Mouse (Mus musculus): ENCODE results near the gene Msh4. TPM values are rescaled to one million over a fixed set of nuclear protein-coding genes. Genes with fewer than 3 reads are reported as not detected.

Gene Msh4
- total and polyA plus RNA-seq, 2 experiments: 0.09 TPM; not detected in 1

- H3K4me3 ChIP-seq (ENCODE audit: insufficient read depth, low read depth, low read length): peak overlapping the region; percentile 92; the same call in 1 of the 2 replicates
These were observed 7.7 kb upstream of the Msh4 start for GRCm38 (mm10) chr3:153913510-153914243.

GRCm38 (mm10) chr3:153912546-153913509 is 6.9 kb upstream of the Msh4 start, which contains the start of gene Rabggtb:
Gene Rabggtb, minus strand, starts transcription at chr3:153913009.
- DNase-seq (ENCODE audit: extremely low read depth, low read depth, low spot score): peak; percentile 81
- TF ChIP-seq CTCF (IDR thresholded peaks at IDR 0.05; ENCODE audit: low read depth, low read length): no peak
- peak; percentile 95 for TF ChIP-seq POLR2A (IDR thresholded peaks at IDR 0.05; ENCODE audit: extremely low read depth, insufficient read depth, low read length)
- peaks cover 2% of the 10 kb centered on the region; the same call in 1 of the 2 replicates for H3K79me2 ChIP-seq (ENCODE audit: control insufficient read depth, insufficient read depth, low read length)
- peaks cover 24% of the 10 kb centered on the region for H3K4me1 ChIP-seq (ENCODE audit: control insufficient read depth, insufficient read depth, low read length)
- peaks cover 33% of the 10 kb centered on the region for H3K36me3 ChIP-seq (ENCODE audit: control insufficient read depth, insufficient read depth, low read length)
- under 1% methylated on average over 56 of the region's 65 CpGs for WGBS
- H3K4me3 ChIP-seq (ENCODE audit: insufficient read depth, low read depth, low read length): peak within 1 kb of the TSS; percentile 92
- peak within 1 kb of the TSS; percentile 90 for H3K27ac ChIP-seq (replicated peaks; ENCODE audit: insufficient read depth, low read depth, low read length)
- peak within 1 kb of the TSS; percentile 97 for H3K9ac ChIP-seq (ENCODE audit: low read depth, low read length)
- H3K27me3 ChIP-seq (ENCODE audit: control insufficient read depth, insufficient read depth, low read length): no peaks in the 10 kb centered on the region

More at GRCm38 (mm10) chr3:153913510-153914243, 7.7 kb upstream of the Msh4 start:
- Histone ChIP-seq H3K79me2 (ENCODE audit: control insufficient read depth, insufficient read depth, low read length) (peaks cover 2% of the 10 kb centered on the region; the same call in 1 of the 2 replicates), H3K27me3 (ENCODE audit: control insufficient read depth, insufficient read depth, low read length) (no peaks in the 10 kb centered on the region), H3K36me3 (ENCODE audit: control insufficient read depth, insufficient read depth, low read length) (peaks cover 25% of the 10 kb centered on the region), H3K9ac (ENCODE audit: low read depth, low read length) (no peak overlapping the region), H3K4me1 (ENCODE audit: control insufficient read depth, insufficient read depth, low read length) (peaks cover 24% of the 10 kb centered on the region), H3K27ac (replicated peaks; ENCODE audit: insufficient read depth, low read depth, low read length) (peak overlapping the region; percentile 27; the same call in 1 of the 2 replicates)
- WGBS: 20% methylated on average over 6 of the region's 6 CpGs
- DNase-seq (ENCODE audit: extremely low read depth, low read depth, low spot score): peak; percentile 29
- TF ChIP-seq POLR2A (IDR thresholded peaks at IDR 0.05; ENCODE audit: extremely low read depth, insufficient read depth, low read length) (no peak), CTCF (IDR thresholded peaks at IDR 0.05; ENCODE audit: low read depth, low read length) (no peak)

GRCm38 (mm10) chr3:153911882-153912440 is 6.0 kb upstream of the Msh4 start:
- Histone ChIP-seq H3K27ac (replicated peaks; ENCODE audit: insufficient read depth, low read depth, low read length) (peak overlapping the region; percentile 85), H3K27me3 (ENCODE audit: control insufficient read depth, insufficient read depth, low read length) (no peaks in the 10 kb centered on the region), H3K4me1 (ENCODE audit: control insufficient read depth, insufficient read depth, low read length) (peaks cover 24% of the 10 kb centered on the region), H3K9ac (ENCODE audit: low read depth, low read length) (peak overlapping the region; percentile 97), H3K4me3 (ENCODE audit: insufficient read depth, low read depth, low read length) (peak overlapping the region; percentile 92), H3K79me2 (ENCODE audit: control insufficient read depth, insufficient read depth, low read length) (peaks cover 2% of the 10 kb centered on the region; the same call in 1 of the 2 replicates), H3K36me3 (ENCODE audit: control insufficient read depth, insufficient read depth, low read length) (peaks cover 39% of the 10 kb centered on the region)
- TF ChIP-seq POLR2A (IDR thresholded peaks at IDR 0.05; ENCODE audit: extremely low read depth, insufficient read depth, low read length) (no peak), CTCF (IDR thresholded peaks at IDR 0.05; ENCODE audit: low read depth, low read length) (no peak)
- DNase-seq (ENCODE audit: extremely low read depth, low read depth, low spot score): peak; percentile 90
- WGBS: 1% methylated on average over 12 of the region's 12 CpGs

- 11% methylated on average over 8 of the region's 8 CpGs for WGBS
- Histone ChIP-seq H3K4me3 (ENCODE audit: insufficient read depth, low read depth, low read length) (peak overlapping the region; percentile 53), H3K27ac (replicated peaks; ENCODE audit: insufficient read depth, low read depth, low read length) (no peak overlapping the region), H3K36me3 (ENCODE audit: control insufficient read depth, insufficient read depth, low read length) (peaks cover 45% of the 10 kb centered on the region), H3K79me2 (ENCODE audit: control insufficient read depth, insufficient read depth, low read length) (peaks cover 2% of the 10 kb centered on the region; the same call in 1 of the 2 replicates), H3K27me3 (ENCODE audit: control insufficient read depth, insufficient read depth, low read length) (no peaks in the 10 kb centered on the region), H3K9ac (ENCODE audit: low read depth, low read length) (peak overlapping the region; percentile 47), H3K4me1 (ENCODE audit: control insufficient read depth, insufficient read depth, low read length) (peaks cover 24% of the 10 kb centered on the region)
- DNase-seq (ENCODE audit: extremely low read depth, low read depth, low spot score): peak; percentile 76
- TF ChIP-seq POLR2A (IDR thresholded peaks at IDR 0.05; ENCODE audit: extremely low read depth, insufficient read depth, low read length) (no peak), CTCF (IDR thresholded peaks at IDR 0.05; ENCODE audit: low read depth, low read length) (no peak)
These were observed 5.4 kb upstream of the Msh4 start for GRCm38 (mm10) chr3:153911197-153911881.

GRCm38 (mm10) chr3:153910489-153910888 is 4.6 kb upstream of the Msh4 start:
- H3K27ac ChIP-seq (replicated peaks; ENCODE audit: insufficient read depth, low read depth, low read length): no peak overlapping the region
- no peak for TF ChIP-seq CTCF (IDR thresholded peaks at IDR 0.05; ENCODE audit: low read depth, low read length)
- no peak for TF ChIP-seq POLR2A (IDR thresholded peaks at IDR 0.05; ENCODE audit: extremely low read depth, insufficient read depth, low read length)

More at GRCm38 (mm10) chr3:153910489-153910888, 4.6 kb upstream of the Msh4 start:
- Histone ChIP-seq H3K4me3 (ENCODE audit: insufficient read depth, low read depth, low read length) (no peak overlapping the region), H3K36me3 (ENCODE audit: control insufficient read depth, insufficient read depth, low read length) (peaks cover 53% of the 10 kb centered on the region), H3K4me1 (ENCODE audit: control insufficient read depth, insufficient read depth, low read length) (peaks cover 24% of the 10 kb centered on the region), H3K79me2 (ENCODE audit: control insufficient read depth, insufficient read depth, low read length) (peaks cover 2% of the 10 kb centered on the region; the same call in 1 of the 2 replicates), H3K27me3 (ENCODE audit: control insufficient read depth, insufficient read depth, low read length) (no peaks in the 10 kb centered on the region), H3K9ac (ENCODE audit: low read depth, low read length) (no peak overlapping the region)
- WGBS: 40% methylated on average over 7 of the region's 7 CpGs
- DNase-seq (ENCODE audit: extremely low read depth, low read depth, low spot score): no peak
